Mouse (Mus musculus): ENCODE results near the gene Tnr.
"Not testable (repeated sequence)": the region's sequence is repeated elsewhere in the genome, so short reads cannot be mapped to it uniquely, and the experiment has no call there.

Tnr gene

GRCm38 (mm10) chr1:159963351-159963750 is 439.8 kb downstream of the Tnr start:
- H3K27me3 ChIP-seq (ENCODE audit: control insufficient read depth, insufficient read depth, low read length, poor library complexity, severe bottlenecking) = no peaks in the 10 kb centered on the region
- DNase-seq (ENCODE audit: low read depth, low spot score) = peak; percentile 68
- H3K36me3 ChIP-seq (ENCODE audit: control insufficient read depth, insufficient read depth, low read length, poor library complexity, severe bottlenecking) = peaks cover 5% of the 10 kb centered on the region; the same call in 1 of the 2 replicates

DNA sequence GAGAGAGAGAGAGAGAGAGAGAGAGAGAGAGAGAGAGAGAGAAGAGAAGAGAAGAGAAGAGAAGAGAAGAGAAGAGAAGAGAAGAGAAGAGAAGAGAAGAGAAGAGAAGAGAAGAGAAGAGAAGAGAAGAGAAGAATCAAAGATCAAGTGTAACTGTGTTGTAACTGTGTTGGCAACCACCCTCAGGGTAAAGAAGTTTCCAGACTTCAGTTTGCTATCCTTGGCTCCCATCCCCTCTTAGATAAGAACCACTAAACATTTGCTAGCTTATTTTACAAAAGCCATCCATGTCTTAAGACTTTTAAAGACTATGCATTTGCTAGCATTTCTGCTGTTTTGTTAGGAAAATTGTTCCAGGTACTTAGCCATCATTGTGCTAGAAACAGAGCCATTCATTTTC is 442.7 kb downstream of the Tnr start:
- not testable (repeated sequence) for H3K27me3 ChIP-seq (ENCODE audit: control insufficient read depth, insufficient read depth, low read length, poor library complexity, severe bottlenecking); DNase-seq (ENCODE audit: low read depth, low spot score); H3K36me3 ChIP-seq (ENCODE audit: control insufficient read depth, insufficient read depth, low read length, poor library complexity, severe bottlenecking)

DNA sequence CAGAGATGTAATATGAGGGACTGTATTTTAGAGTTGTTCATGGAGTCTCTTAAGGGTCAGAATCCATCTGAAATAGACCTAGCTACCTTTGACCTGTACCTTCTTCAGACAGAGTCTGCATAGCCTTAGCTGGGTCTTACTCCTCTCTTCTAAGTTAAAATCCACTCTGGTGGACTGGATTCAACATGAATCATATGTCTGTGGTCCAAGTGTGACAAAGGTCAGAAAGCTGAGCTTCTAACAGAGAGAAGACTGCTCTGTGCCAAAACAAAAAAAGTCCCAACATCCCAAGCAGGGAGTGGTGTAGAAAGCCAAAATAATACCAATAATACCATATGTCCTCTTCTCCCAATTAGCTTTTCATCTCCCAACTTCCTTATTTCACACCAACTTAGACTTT is 444.8 kb downstream of the Tnr start:
- DNase-seq (ENCODE audit: low read depth, low spot score) = no peak
- Histone ChIP-seq H3K27me3 (ENCODE audit: control insufficient read depth, insufficient read depth, low read length, poor library complexity, severe bottlenecking) (no peaks in the 10 kb centered on the region), H3K36me3 (ENCODE audit: control insufficient read depth, insufficient read depth, low read length, poor library complexity, severe bottlenecking) (peaks cover 5% of the 10 kb centered on the region; the same call in 1 of the 2 replicates)

DNA sequence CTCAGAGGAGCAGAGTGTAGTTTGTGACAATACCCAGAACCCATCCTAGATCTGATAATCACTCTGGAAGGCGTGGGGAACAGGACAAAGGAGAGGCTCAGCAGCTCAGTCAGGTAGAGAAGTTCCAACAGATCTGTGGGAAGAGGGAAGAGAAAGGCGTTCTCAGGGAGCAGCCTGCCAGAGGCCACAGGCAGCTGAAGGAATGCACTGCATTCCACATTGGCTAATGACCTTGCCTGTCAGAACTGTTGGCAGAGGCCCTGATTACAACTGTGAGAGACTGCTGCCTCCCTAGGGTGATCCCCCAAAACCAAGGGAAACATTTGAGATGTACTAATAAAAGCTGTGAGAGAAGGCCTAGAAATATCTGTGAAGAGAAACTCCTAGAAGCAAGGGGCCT is 454.2 kb downstream of the Tnr start:
- no peak for DNase-seq (ENCODE audit: low read depth, low spot score)

GRCm38 (mm10) chr1:159979096-159979495 is 455.5 kb downstream of the Tnr start:
- DNase-seq (ENCODE audit: low read depth, low spot score) = no peak
- H3K36me3 ChIP-seq (ENCODE audit: control insufficient read depth, insufficient read depth, low read length, poor library complexity, severe bottlenecking) = no peaks in the 10 kb centered on the region
- H3K27me3 ChIP-seq (ENCODE audit: control insufficient read depth, insufficient read depth, low read length, poor library complexity, severe bottlenecking) = no peaks in the 10 kb centered on the region

More for the DNA sequence above, 454.2 kb downstream of the Tnr start:
- H3K36me3 ChIP-seq (ENCODE audit: control insufficient read depth, insufficient read depth, low read length, poor library complexity, severe bottlenecking) = no peaks in the 10 kb centered on the region
- H3K27me3 ChIP-seq (ENCODE audit: control insufficient read depth, insufficient read depth, low read length, poor library complexity, severe bottlenecking) = no peaks in the 10 kb centered on the region

DNA sequence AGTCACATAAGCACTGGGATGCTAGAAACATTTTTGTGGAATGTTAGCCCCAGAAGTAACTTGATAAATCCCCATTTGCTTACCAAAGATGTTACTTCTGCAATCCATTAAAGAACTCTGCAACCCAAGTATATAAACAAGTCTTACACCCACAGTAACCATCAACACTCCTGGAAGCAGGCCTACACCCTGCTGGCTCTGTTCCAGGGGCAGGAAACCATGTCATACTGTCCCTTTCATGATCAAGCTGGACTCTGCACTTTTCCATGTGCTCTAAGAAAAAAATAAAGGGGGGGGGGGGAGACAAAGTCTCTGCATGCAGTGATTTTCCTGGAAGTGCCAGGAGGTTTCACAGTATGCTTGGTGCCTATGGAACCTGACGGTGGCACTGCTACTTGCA is 456.8 kb downstream of the Tnr start:
- no peaks in the 10 kb centered on the region for H3K27me3 ChIP-seq (ENCODE audit: control insufficient read depth, insufficient read depth, low read length, poor library complexity, severe bottlenecking)
- DNase-seq (ENCODE audit: low read depth, low spot score) = no peak
- H3K36me3 ChIP-seq (ENCODE audit: control insufficient read depth, insufficient read depth, low read length, poor library complexity, severe bottlenecking) = no peaks in the 10 kb centered on the region

Data from splenic B cell, adult 2 months (primary cell).